Mouse (Mus musculus): Measurements from ENCODE around the gene Ltv1.

Gene Ltv1

GRCm38 (mm10) chr10:13193496-13193895 is 528 bp upstream of the Ltv1 start:
- peak; percentile 85 for DNase-seq

- DNase-seq: no peak
These were observed 3.1 kb downstream of the Ltv1 start for GRCm38 (mm10) chr10:13189881-13190280.

- DNase-seq: no peak
These were observed 6.2 kb downstream of the Ltv1 start for GRCm38 (mm10) chr10:13186754-13187153.

- DNase-seq: peak; percentile 57
These were observed 8.7 kb downstream of the Ltv1 start for GRCm38 (mm10) chr10:13184170-13184766.

GRCm38 (mm10) chr10:13180211-13180610 is 12.8 kb downstream of the Ltv1 start:
- DNase-seq: peak; percentile 45

- DNase-seq: peak; percentile 56
These were observed 14.9 kb downstream of the Ltv1 start, which contains the start of gene Zc2hc1b for GRCm38 (mm10) chr10:13177973-13178624. Gene Zc2hc1b (minus strand): TSS chr10:13178023.

- DNase-seq: peak; percentile 40
These were observed 17.1 kb downstream of the Ltv1 start for GRCm38 (mm10) chr10:13175866-13176265.

- peak; percentile 86 for DNase-seq
These were observed 20.2 kb downstream of the Ltv1 start for GRCm38 (mm10) chr10:13172798-13173221.

GRCm38 (mm10) chr10:13171461-13171860 is 21.5 kb downstream of the Ltv1 start:
- peak; percentile 36 for DNase-seq

GRCm38 (mm10) chr10:13170739-13171448 is 22.1 kb downstream of the Ltv1 start:
- DNase-seq: peak; percentile 78

- no peak for DNase-seq
These were observed 24.5 kb downstream of the Ltv1 start for GRCm38 (mm10) chr10:13168461-13168860.

- DNase-seq: no peak
These were observed 30.9 kb downstream of the Ltv1 start for GRCm38 (mm10) chr10:13162031-13162430.

GRCm38 (mm10) chr10:13160913-13161312 is 32.1 kb downstream of the Ltv1 start:
- DNase-seq: no peak

GRCm38 (mm10) chr10:13155377-13155776 is 37.6 kb downstream of the Ltv1 start:
- no peak for DNase-seq

- DNase-seq: no peak
These were observed 40.1 kb downstream of the Ltv1 start for GRCm38 (mm10) chr10:13152811-13153364.

GRCm38 (mm10) chr10:13151353-13151752 is 41.6 kb downstream of the Ltv1 start:
- DNase-seq: peak; percentile 79

- DNase-seq: no peak
These were observed 42.5 kb downstream of the Ltv1 start for GRCm38 (mm10) chr10:13150435-13150834.

- peak; percentile 39 for DNase-seq
These were observed 52.5 kb downstream of the Ltv1 start for GRCm38 (mm10) chr10:13140434-13140833.

GRCm38 (mm10) chr10:13137906-13138305 is 55.1 kb downstream of the Ltv1 start:
- peak; percentile 60 for DNase-seq

- DNase-seq: peak; percentile 75
These were observed 57.2 kb downstream of the Ltv1 start for GRCm38 (mm10) chr10:13135751-13136150.

GRCm38 (mm10) chr10:13135276-13135675 is 57.7 kb downstream of the Ltv1 start:
- peak; percentile 70 for DNase-seq

GRCm38 (mm10) chr10:13133850-13134249 is 59.1 kb downstream of the Ltv1 start:
- DNase-seq: peak; percentile 10
